Mouse (Mus musculus) spleen, postnatal 36 days (tissue): ENCODE data around the gene E2f3.

Source experiments
- DNase-seq, 2 experiments: peaks; one replicate each; pipeline ENCODE4 v3.0.0; 2022; ENCODE audit warnings: low spot score in 2 of 2, mixed read lengths in 1 of 2

Gene E2f3

GRCm38 (mm10) chr13:29919841-29920240 lies 66.0 kb downstream of the E2f3 start:
- DNase-seq = no peak

GRCm38 (mm10) chr13:29916561-29916960 lies 69.3 kb downstream of the E2f3 start:
- DNase-seq = no peak

GRCm38 (mm10) chr13:29913606-29914005 lies 72.3 kb downstream of the E2f3 start:
- DNase-seq = no peak

- no peak for DNase-seq
Observed at GRCm38 (mm10) chr13:29913061-29913460, 72.8 kb downstream of the E2f3 start.

GRCm38 (mm10) chr13:29912251-29912650 lies 73.6 kb downstream of the E2f3 start:
- DNase-seq = no peak

- DNase-seq = no peak
Observed at GRCm38 (mm10) chr13:29911141-29911540, 74.7 kb downstream of the E2f3 start.

GRCm38 (mm10) chr13:29908431-29908830 lies 77.4 kb downstream of the E2f3 start:
- DNase-seq = no peak

- DNase-seq = no peak
Observed at GRCm38 (mm10) chr13:29907995-29908394, 77.9 kb downstream of the E2f3 start.

- DNase-seq = no peak
Observed at GRCm38 (mm10) chr13:29906734-29907133, 79.1 kb downstream of the E2f3 start.

GRCm38 (mm10) chr13:29903341-29903740 lies 82.5 kb downstream of the E2f3 start:
- no peak for DNase-seq

GRCm38 (mm10) chr13:29902676-29903075 lies 83.2 kb downstream of the E2f3 start:
- no peak for DNase-seq

- no peak for DNase-seq
Observed at GRCm38 (mm10) chr13:29901641-29902040, 84.2 kb downstream of the E2f3 start.

GRCm38 (mm10) chr13:29866780-29867179 lies 119.1 kb downstream of the E2f3 start:
- DNase-seq = no peak

GRCm38 (mm10) chr13:29864331-29864730 lies 121.5 kb downstream of the E2f3 start:
- no peak for DNase-seq

- DNase-seq = no peak
Observed at GRCm38 (mm10) chr13:29860087-29860486, 125.8 kb downstream of the E2f3 start.

- DNase-seq = peak; percentile 17 to 22
Observed at GRCm38 (mm10) chr13:29857436-29857835, 128.4 kb downstream of the E2f3 start.
